Mouse (Mus musculus): ENCODE results near the gene Slc51b. TPM values are rescaled to one million over a fixed set of nuclear protein-coding genes. Genes with fewer than 3 reads are reported as not detected.

Gene Slc51b
- total and polyA plus RNA-seq, 3 experiments: not detected

DNA sequence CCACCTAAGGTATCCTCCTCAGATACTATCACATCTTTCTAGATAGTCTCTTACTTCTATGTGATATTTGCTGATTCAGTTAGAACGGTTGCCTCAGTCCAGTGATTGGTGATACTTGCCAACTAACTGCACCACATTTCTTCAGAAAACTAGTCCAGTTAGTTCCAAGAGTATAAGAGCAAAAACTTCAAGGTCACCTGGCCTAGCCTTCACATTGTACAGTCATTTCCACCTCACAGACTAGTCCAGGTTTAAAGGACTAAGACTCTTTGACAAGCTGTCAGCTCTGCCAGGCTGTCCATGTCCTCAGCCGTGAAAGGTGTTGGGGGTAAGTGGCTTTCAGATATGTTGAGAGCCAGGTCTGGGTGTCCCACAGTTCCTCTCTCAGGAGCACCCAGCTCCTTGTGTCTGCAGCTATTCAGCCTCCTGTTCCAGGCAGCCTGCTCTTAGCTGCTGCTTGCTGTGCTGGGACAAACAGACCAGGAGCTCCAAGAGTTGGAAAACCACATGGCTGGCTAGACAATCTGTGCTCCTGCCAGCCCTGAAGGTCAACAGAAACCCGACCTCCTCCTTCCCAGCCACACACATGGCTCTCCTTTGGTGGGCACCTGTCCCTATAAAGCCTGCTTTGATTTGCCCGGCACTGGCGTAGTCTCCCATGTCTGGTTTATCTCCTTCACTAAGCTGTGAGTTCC is 48.1 kb downstream of the Slc51b start:
- no peak for TF ChIP-seq HCFC1 (IDR thresholded peaks at IDR 0.05; ENCODE audit: low read depth, low read length)
- TF ChIP-seq ZC3H11A (IDR thresholded peaks at IDR 0.05; ENCODE audit: low read depth, low read length): no peak
- no peak for TF ChIP-seq TBP (conservative IDR thresholded peaks at IDR 0.05; ENCODE audit: low read depth, low read length)
- TF ChIP-seq E2F4 (IDR thresholded peaks at IDR 0.05; ENCODE audit: insufficient replicate concordance, low read depth, low read length): no peak
- no peak for TF ChIP-seq JUND (conservative IDR thresholded peaks at IDR 0.05; ENCODE audit: low read depth, low read length)
- TF ChIP-seq ZNF384 (IDR thresholded peaks at IDR 0.05; ENCODE audit: low read depth, low read length): no peak
- no peak for TF ChIP-seq IRF4 (IDR thresholded peaks at IDR 0.05; ENCODE audit: low read depth, low read length)
- no peak for TF ChIP-seq ETS1 (conservative IDR thresholded peaks at IDR 0.05; ENCODE audit: low read depth, low read length)
- dilution Hi-C loops (cut with MboI; ENCODE audit: extremely low pct_ligation_motif_present, extremely low pct_unique_long_range_greater_than_20kb, low sequenced_read_pairs): no loop called here

DNA sequence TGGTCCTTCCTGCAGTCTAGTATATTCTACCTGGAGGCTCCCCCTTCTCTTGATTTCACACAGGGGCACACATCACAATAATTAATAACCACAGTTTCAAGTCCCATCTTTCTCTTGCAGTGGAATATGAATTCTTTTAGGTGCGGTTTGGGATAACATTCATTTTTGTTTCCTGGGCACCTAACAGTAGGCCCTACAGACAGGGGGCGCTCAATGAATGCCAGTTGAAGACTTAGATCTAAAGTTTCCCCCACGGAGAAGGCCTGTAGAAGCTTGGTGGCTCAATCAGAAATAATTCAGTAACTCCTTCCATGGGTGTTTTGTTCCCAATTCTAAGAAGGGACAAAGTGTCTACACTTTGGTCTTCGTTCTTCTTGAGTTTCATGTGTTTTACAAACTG is 50.3 kb downstream of the Slc51b start:
- no peak overlapping the region for H3K9ac ChIP-seq (ENCODE audit: insufficient read depth, low read depth)
- in situ Hi-C loops (cut with MboI; ENCODE audit: low pct_ligation_motif_present, low pct_unique_long_range_greater_than_20kb, low sequenced_read_pairs): no loop called here
- no peak overlapping the region for H3K27ac ChIP-seq (ENCODE audit: insufficient read depth, low read depth)
- dilution Hi-C loops (cut with MboI; ENCODE audit: extremely low pct_ligation_motif_present, extremely low pct_unique_long_range_greater_than_20kb, low sequenced_read_pairs): no loop called here
- peak; percentile 35 for DNase-seq (ENCODE audit: extremely low read depth)
- H3K36me3 ChIP-seq (replicated peaks in 1 of 2; ENCODE audit: control insufficient read depth in 1 of 2, insufficient read depth in 1 of 2, low read length in 1 of 2): peaks cover 0 to 24% of the 10 kb centered on the region in 2 experiments
- no peaks in the 10 kb centered on the region for H3K4me1 ChIP-seq (ENCODE audit: control insufficient read depth in 1 of 2, insufficient read depth in 2 of 2)
- TF ChIP-seq MXI1 (IDR thresholded peaks at IDR 0.05; ENCODE audit: low read depth, low read length): no peak
- TF ChIP-seq NELFE (IDR thresholded peaks at IDR 0.05; ENCODE audit: low read depth, low read length): no peak
- peak; percentile 58 for TF ChIP-seq SMC3 (IDR thresholded peaks at IDR 0.05; ENCODE audit: low read depth, low read length)
- no peak for TF ChIP-seq MEF2A (IDR thresholded peaks at IDR 0.05; ENCODE audit: borderline replicate concordance, low read depth, low read length)
- no peak for TF ChIP-seq RCOR1 (conservative IDR thresholded peaks at IDR 0.05; ENCODE audit: low read depth, low read length)
- TF ChIP-seq ZKSCAN1 (IDR thresholded peaks at IDR 0.05; ENCODE audit: borderline replicate concordance, low read depth, low read length): no peak
- peak; percentile 68 for TF ChIP-seq RAD21 (IDR thresholded peaks at IDR 0.05; ENCODE audit: low read depth, low read length)
- TF ChIP-seq MAFK (IDR thresholded peaks at IDR 0.05; ENCODE audit: insufficient replicate concordance, low read length): no peak
- no peak for TF ChIP-seq MAX (IDR thresholded peaks at IDR 0.05; ENCODE audit: low read length)
- peak; percentile 9 to 77; a peak in 2 of 4 replicates for TF ChIP-seq CTCF (conservative IDR thresholded peaks at IDR 0.05 in 1 of 2, IDR thresholded peaks at IDR 0.05 in 1 of 2; ENCODE audit: low read depth in 2 of 2, low read length in 2 of 2)
- no peak for TF ChIP-seq BHLHE40 (IDR thresholded peaks at IDR 0.05; ENCODE audit: low read depth, low read length)
- H3K4me2 ChIP-seq (ENCODE audit: insufficient read depth, low read depth, poor library complexity, severe bottlenecking): no peak overlapping the region
- no peak overlapping the region for H3K4me3 ChIP-seq (replicated peaks in 1 of 3; ENCODE audit: low read depth in 2 of 3, low read length in 2 of 3, poor library complexity in 1 of 3)
- H3K9me3 ChIP-seq (replicated peaks; ENCODE audit: low read length): no peaks in the 10 kb centered on the region
- no peaks in the 10 kb centered on the region for H3K79me2 ChIP-seq (replicated peaks; ENCODE audit: control insufficient read depth, extremely low read depth, insufficient read depth, poor library complexity, severe bottlenecking)
- H3K27me3 ChIP-seq (replicated peaks): no peaks in the 10 kb centered on the region

More for the DNA sequence above, 48.1 kb downstream of the Slc51b start:
- Histone ChIP-seq H3K36me3 (replicated peaks in 1 of 2; ENCODE audit: control insufficient read depth in 1 of 2, insufficient read depth in 1 of 2, low read length in 1 of 2) (peaks cover 0 to 22% of the 10 kb centered on the region in 2 experiments), H3K9me3 (replicated peaks; ENCODE audit: low read length) (no peaks in the 10 kb centered on the region), H3K79me2 (replicated peaks; ENCODE audit: control insufficient read depth, extremely low read depth, insufficient read depth, poor library complexity, severe bottlenecking) (no peaks in the 10 kb centered on the region), H3K4me1 (ENCODE audit: control insufficient read depth in 1 of 2, insufficient read depth in 2 of 2) (peaks cover 0 to 2% of the 10 kb centered on the region in 2 experiments; a peak in 1 of 4 replicates), H3K9ac (ENCODE audit: insufficient read depth, low read depth) (no peak overlapping the region), H3K27ac (ENCODE audit: insufficient read depth, low read depth) (no peak overlapping the region), H3K4me3 (replicated peaks in 1 of 3; ENCODE audit: low read depth in 2 of 3, low read length in 2 of 3, poor library complexity in 1 of 3) (no peak overlapping the region), H3K27me3 (replicated peaks) (no peaks in the 10 kb centered on the region), H3K4me2 (ENCODE audit: insufficient read depth, low read depth, poor library complexity, severe bottlenecking) (no peak overlapping the region)
- in situ Hi-C loops (cut with MboI; ENCODE audit: low pct_ligation_motif_present, low pct_unique_long_range_greater_than_20kb, low sequenced_read_pairs): no loop called here
- no peak for DNase-seq (ENCODE audit: extremely low read depth)
